Mouse (Mus musculus): ENCODE data around the gene Hoxd4.

Gene Hoxd4

DNA sequence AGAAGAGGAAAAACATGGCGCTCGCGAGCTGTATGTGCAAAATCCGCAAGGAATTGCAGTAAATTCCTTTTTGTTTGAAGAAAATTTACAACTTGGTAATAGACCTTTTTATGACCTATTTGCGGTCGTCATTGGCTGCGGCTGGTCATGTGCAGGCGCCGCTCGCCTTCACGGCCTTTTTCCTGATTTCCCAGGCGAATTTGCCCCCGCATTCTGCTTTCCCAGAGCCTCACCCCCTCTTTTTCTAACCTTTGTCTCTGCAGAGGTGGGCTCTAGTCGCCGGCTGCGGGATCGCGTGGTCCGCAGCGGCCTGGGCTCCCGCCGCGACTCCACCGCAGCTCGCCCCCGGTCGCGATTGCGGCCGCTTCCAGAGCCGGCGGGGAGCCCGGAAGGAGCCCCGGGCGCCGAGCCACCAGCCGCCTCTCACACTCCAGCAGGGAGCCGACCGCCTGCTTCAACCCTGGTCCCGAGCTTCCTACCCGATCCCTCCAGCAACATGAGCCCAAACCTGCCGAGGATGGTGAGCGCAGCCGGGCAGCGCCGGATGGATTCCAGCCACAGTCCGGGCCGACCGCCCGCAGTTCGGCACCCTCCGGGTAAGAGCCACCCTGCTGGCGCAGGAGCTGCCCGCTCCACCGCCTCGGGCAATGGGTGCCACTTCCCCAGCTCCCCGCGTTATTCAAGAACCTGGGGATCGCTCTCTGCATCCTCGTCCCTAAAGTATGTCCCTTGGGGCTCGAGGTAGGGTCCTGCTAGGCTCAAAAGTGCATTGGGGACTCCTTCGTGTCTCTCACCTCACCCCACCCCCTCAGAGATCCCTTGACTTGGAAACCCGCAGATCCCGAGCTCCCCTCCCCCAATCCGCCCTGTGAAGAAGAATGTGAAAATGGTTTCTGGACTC lies at the start of gene Hoxd4, which contains the start of gene Hoxd3:
Gene Hoxd4, plus strand, starts transcription at position 209 of the 901 bp plus-strand sequence.
Gene Hoxd3, plus strand, starts transcription at position 207 of the 901 bp plus-strand sequence.
- no peak for DNase-seq

DNA sequence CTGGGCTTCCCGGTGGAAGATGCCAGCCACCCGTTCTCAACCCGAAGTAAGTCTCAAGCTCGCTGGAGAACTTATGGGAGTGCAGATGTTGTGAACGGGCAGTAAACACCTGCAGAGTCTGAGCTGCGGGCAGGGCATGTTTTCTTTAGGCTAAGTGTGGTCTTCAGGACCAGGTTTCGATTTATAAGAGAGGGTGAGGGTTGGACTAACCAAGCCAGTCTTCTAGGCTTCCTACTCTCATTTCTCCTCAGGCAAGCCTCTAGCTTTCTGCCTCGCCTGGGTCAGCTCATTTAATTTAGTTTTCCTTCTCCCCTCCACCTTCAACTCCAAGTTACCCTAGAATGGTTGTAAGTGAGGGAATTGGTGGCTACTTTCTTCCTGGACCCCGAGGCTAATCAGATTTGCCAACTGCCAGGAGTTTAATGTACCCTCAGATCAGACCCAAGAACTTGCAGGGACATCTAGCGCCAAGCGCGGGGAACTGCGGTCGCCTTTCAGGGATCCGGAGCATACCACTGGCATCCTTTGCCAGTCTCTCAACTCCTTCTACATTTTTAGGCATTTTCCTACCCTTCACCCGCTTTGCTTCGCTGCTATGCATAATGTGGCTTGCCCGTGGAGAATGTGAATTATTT lies 48.3 kb upstream of the Hoxd4 start:
- peak; percentile 64 for DNase-seq

DNA sequence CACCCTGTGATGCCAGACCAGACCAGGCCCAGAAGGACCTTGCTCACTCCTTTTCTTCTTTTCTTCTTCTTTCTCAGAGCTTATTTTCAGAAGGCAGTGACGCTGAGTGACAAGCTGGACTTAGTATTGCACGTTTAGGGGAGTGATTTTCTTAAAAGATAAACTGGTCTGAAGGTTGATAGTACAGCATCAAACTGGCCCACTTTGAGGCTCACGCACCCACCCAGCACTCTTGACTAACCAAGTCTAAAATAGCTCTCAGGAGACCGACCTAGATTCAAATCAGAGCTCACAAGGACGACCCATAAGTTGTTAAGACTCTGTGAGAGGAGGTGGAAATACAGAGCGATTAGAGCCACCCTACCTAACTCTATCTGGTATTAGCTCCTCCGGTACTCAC lies 45.3 kb upstream of the Hoxd4 start:
- DNase-seq: no peak

DNA sequence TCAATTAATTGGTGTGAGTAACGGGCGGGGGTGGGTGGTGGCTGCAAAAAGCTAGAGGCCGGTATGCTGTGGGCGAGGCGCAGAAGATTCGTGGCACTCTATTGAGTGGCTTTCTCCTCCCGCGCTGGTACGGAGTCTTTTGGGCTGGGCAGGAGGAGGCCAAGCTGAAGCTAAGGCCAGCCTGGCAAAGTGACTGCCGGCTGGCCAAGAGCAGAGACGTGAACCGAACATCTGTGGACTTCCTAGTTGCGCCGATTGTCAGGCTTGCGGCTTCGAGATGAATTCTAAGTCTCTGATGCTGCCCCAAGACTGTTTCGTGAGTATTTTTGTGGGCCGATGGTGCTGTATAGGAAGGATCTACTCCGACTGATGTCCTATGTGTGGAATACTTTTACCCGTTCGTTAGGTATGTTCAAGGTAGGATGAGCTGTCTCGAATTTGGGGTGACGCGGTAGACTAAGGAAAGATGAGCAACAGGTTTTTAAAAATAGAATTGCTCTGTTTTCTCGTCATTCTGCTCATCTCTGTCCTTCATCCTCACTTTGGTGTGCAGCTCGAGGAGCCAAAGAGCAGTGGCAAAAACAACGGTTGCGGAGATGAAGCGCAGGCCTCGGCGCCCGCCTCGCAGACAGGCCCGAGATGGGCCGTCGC lies 44.4 kb upstream of the Hoxd4 start:
- no peak for DNase-seq

DNA sequence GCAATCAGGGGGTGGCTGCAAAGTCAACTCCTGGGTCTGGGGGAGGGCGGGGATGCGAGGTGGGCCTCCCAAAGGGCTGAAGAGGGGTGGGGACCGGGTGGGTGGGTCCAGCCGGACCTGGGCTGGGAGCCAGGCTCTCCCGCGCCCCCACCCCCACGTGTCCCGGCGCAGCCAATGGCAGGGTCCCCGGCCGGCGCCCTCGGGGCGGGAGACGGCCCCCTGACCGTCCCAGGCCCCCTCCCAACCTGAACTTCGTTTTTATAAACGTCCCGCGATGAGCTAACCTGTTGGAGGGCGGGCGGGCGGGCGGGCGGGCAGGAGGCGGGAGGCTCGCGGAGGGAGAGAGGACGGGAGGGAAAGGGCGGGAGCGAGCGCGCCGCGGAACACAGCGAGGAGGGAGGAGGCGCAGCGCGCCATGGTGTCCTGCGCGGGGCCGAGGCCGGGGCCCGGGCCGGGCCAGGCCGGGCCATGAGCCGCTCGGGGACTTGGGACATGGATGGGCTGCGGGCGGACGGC lies 43.8 kb upstream of the Hoxd4 start, which contains the start of gene Hoxd13:
Gene Hoxd13, plus strand, starts transcription at position 469 of the 516 bp plus-strand sequence.
- DNase-seq: no peak

DNA sequence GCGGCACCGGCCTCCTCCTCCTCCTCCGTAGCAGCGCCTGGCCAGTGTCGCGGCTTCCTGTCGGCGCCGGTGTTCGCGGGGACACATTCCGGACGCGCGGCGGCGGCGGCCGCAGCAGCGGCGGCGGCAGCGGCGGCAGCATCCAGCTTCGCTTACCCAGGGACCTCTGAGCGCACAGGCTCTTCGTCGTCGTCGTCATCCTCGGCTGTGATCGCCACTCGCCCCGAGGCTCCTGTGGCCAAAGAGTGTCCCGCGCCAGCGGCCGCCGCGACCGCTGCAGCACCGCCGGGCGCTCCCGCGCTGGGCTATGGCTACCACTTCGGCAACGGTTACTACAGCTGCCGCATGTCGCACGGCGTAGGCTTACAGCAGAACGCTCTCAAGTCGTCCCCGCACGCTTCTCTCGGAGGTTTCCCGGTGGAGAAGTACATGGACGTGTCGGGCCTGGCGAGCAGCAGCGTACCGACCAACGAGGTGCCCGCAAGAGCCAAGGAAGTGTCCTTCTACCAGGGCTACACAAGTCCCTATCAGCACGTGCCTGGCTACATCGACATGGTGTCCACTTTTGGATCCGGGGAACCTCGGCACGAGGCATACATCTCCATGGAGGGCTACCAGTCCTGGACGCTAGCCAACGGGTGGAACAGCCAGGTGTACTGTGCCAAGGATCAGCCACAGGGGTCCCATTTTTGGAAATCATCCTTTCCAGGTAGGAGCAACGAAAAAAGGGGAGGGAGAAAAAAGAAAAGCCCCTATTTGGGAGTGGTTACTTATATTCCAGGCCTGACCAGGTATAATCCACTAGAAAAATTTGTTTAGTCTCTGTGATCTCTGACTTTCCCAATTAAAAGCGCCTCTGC lies 43.1 kb upstream of the Hoxd4 start:
- no peak for DNase-seq

DNA sequence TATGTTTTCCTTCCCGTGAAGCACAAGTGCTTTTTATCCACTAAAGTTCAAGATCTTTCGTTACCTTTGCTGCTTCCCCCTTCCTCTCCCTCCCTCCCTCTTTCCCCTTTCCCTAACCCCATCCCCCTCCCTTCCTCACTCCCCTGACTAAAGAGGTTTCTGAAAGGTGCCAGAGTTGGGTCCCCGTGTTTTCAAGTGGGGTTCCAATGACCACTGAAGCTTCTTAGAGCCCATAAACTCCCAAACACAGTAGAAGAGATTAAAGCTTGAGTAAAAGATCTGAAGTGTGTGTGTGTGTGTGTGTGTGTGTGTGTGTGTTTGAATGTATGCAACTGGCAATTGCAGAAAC lies 42.5 kb upstream of the Hoxd4 start:
- no peak for DNase-seq

DNA sequence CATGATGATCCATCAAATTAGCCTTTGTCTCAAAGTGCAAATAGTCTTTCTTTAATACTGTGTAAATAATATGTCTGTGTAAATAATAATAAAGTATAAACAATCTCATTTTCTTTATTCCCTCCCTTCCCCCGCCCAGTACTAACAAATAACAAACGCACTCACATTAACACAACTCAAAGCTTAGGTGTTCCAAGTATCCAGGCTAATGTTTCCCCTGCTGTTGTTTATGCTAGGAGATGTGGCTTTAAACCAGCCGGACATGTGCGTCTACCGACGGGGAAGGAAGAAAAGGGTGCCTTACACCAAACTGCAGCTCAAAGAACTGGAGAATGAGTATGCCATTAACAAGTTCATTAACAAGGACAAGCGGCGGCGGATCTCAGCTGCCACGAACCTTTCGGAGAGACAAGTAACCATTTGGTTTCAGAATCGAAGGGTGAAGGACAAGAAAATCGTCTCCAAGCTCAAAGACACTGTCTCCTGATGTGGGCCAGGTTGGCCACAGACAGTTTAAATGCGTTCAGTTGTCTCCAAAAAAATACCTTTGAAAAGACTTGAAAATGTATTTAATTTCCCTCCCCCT lies 42.0 kb upstream of the Hoxd4 start:
- no peak for DNase-seq

DNA sequence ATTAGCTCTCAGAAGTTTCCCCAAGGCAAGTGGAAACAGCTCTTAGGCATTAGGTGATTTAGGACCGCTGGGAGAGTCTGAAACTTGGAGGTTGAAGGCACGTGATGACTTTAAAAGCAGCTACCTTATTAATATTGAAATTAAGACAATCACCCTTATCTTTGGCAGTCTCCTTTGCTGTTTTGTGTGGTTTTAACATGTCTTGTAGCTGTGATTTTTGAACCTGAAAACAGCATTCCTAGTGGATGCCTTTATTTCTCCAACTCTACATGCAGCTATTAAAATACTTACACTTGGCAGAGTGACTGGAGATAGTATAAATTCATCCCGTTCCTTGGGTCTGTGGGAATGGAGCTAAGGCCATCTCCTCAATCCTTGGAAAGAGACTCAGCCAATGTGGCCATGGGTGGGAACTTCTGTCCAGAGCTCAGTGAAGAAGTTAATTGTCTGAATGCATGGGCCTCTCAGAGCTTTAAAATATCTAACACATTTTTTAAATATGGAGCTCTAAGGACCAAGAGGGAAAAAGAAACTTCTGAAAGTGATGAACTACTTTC lies 41.0 kb upstream of the Hoxd4 start:
- DNase-seq: no peak

DNA sequence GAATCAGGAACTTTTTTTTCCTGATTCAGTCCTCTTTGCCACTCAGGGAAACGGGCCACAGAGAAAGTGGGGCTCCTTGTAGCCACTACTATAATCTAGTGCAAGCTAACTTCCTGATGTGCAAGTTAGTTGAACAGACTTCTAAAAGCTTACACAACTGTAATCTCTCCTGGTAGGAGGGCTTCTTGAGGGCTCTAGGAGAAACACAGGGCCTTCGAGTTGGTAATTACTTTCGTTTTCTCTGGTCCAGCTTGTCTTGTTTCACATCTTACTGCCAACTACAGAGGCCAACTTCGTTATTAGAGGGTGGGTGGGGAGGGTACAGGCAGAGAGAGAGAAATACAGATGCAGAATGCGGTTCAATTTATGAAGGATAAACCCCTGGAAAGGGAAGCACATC lies 39.9 kb upstream of the Hoxd4 start:
- DNase-seq: no peak

DNA sequence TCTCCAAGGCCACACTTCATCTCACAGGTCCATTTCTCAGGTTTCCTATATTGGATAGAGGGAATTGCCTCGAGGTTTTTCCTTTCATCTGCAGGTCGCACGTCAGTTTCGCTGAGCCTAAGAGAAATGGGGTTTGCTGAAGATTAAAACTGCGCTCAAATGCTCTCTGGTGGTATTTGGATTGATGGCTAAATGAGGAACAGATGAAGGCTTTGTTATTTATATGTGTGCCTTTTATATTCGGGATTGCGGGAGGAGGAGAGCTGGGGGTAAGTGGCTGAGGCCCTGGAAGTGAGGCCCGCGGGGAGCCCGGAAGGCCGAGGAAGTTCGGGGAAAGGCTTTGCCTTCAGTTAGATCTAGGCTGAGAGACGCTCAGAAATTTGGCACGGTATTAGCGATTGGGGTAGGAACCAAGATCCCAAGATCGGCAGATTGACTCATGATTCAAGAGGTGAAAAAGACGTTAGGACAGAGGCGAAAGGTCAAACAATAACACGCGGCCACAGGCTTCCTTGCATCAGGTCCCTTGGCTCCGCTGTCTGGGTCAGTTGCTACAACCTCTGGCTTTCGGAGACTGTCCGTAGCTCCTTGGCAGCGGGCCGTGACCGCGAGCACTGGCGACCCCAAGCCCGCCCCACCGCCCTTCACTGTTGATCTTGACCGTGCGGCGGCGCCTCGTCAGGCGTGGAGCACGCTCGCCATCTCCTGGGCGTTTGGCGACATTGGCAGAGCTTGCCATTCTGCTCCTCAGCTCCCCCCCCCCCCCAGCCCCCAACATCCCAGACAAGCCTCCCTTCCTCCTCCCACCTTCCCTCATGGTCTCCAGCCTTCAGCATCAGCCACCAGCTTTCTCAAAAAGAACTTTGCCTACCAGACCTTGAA lies 39.0 kb upstream of the Hoxd4 start:
- DNase-seq: peak; percentile 59

DNA sequence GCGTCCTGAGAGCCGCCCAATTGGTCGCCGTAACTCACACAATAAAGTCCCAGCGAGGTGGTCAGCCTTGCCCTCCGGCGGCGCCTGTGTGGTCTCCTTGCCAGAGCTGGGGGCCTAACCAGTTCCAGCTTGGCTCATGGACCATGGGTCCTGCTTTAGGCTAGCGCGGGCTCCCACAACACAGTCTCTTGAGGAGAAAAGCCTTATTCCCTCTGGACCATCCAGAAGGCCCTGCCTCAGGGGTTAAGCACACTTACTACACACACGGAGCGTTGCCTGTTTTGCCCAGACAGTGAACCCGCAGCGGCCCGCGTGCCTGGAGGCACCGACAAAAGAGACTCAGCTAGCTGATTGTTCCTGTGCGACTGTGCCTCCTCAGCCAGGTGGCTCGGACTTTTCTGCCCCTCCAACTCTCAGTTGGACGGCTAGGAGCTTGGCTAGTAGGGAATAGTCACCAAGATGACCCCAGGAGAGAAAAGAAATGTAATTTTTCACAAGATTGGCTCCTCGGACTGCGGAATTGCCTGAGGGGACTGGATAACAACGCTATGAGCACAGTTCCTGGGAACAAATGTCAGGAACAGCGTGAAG lies 37.8 kb upstream of the Hoxd4 start:
- no peak for DNase-seq

DNA sequence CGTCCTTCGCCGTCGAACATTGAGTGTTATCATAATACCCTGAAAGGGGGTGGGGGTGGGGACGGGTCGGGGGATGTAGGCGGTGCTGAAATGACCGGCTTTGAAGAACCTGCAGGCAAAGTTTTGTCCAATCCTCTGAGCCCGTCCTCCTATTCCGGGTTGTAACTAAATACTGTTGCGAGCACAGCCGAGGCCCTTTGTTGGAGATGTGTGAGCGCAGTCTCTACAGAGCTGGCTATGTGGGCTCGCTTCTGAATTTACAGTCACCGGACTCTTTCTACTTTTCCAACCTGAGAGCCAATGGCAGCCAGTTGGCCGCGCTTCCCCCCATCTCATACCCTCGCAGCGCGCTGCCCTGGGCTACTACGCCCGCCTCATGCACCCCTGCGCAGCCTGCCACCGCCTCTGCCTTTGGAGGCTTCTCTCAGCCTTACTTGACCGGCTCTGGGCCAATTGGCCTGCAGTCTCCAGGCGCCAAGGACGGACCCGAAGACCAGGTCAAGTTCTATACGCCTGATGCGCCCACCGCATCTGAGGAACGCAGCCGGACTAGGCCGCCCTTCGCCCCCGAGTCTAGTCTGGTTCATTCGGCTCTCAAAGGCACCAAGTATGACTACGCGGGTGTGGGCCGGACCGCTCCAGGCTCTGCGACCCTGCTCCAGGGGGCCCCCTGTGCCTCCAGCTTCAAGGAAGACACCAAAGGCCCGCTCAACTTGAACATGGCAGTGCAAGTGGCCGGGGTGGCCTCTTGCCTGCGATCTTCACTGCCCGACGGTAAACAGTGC lies 36.7 kb upstream of the Hoxd4 start, which contains the start of gene Hoxd12:
Gene Hoxd12, plus strand, starts transcription at position 133 of the 785 bp plus-strand sequence.
- no peak for DNase-seq

DNA sequence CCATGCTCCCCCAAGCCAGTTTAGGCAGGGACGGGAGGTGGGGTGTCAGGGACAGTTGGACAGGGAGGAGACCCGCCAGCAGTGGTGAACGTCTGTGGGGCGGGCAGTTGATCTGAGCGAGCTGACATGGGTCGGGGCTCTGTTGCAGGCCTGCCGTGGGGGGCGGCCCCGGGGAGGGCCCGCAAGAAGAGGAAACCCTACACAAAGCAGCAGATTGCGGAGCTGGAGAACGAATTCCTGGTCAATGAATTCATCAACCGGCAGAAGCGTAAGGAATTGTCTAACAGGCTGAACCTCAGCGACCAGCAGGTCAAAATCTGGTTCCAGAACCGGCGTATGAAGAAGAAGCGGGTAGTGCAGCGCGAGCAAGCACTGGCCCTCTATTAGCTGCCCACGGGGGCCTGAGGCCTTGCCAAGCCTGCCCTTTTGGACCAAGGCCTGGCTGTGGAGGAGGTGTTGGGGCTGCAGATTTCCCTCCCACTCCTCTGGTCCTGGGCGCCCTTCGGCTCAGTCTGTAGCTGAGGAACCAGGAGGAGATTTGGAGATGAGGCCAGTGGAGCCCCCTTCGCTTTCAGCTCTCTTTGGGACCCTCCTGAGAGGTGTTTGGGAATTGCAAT lies 36.0 kb upstream of the Hoxd4 start:
- no peak for DNase-seq

DNA sequence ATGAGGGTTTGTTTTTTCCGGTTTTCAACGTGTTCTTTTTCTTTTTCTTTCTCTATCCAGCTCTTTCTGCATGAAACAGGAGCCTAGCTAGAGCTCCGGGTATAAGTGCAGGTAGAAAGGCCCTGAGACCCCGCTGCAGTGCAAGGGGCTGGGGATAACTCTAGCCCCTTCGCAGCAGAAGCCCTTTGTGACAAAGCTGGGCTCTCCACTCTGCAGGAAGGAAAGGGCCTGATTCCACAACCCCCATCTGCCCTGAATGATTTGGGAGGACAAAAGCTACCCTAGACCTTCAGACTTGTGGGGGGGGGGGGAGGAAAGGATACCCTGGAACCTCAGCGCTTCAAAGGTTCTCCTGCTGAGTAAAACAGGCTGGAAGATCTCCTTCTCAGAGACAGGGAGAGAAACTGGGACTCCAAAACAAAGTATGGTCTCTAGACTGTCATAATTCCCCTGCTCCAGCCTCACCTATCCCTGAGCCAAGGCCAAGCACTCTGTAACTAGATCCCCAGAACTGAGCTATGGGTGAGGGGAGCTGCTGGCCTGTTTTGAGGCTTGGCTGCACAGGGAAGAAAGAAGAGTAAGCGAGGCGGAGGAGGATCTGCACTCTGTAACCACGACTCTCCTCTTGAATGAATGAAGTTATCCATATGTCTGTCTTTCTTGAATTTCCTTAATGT lies 35.2 kb upstream of the Hoxd4 start:
- DNase-seq: no peak

DNA sequence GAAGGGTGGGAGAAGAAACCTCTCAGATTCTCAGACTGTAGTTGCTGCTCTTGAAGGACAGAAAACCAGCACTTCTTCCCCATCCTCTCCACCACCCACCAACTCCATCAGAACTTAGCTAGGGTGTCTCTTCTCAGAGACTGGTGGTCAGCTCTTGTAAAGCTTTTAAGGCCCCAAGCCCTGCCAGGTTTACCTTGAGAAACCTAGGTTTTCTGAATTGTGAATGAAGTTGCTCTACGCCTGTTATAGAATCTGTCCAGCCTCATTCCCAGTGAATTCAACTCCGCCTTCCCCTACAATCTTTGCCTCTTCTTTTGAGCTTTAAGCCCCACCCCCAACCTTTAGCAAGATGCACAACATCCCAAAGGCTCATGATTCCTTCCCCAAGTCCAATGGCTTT lies 34.6 kb upstream of the Hoxd4 start:
- DNase-seq: no peak

DNA sequence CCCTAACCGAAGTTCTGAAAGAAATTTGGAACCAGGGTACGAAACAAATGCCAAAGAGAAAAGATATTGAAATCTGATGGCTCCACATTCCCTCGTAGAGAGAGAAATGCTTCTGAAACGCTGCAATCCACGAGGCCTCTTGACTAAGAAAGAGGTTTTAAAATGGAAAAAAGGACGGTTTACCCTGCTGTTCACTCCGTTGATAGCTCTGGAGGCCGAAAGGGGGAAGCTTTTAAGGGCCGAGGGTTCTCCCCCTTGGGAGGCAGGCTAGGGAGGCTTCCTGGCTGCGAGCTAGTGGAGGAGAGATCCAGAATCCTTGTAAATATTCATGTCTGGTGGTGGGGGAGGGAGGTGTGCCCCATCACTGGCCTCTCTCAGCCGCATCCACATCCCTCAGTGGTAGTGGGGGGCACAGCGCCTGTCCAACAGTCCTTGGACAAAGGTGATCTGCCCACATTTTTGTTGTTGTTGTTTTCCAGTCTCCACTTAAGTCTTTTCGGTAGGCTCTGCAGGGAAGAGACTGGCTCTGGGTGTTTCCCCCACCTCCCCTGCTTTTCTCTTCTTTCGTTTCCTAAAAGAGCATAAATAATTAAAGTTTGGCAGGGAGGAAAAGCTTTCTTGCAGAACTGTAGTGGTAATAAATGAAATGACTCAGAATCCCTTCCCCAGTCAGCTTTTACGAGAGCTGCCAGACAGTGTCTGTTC lies 32.7 kb upstream of the Hoxd4 start, which contains the start of gene Hoxd11:
Gene Hoxd11, plus strand, starts transcription at position 667 of the 705 bp plus-strand sequence.
- no peak for DNase-seq

DNA sequence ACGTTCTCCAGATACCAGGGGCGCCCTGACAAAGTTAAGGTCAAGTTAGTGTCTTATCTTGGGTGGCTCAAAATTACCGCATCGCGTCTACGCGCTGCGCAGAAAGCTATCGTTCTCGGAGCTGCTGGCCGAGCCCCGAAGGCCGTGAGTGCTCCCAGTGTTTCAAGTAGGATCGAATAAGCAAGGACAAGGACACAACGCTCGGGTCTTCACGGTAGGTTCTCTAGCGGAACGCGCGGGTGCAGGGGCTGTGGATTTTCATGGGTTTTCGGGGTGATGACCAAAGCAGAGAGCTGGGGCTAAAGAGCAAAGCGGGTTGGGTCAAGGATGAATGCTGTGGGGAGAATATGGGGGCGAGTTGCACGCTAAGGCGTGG lies 32.1 kb upstream of the Hoxd4 start:
- no peak for DNase-seq

Data from lung, postnatal 14 days (tissue).